Mouse (Mus musculus): Measurements from ENCODE around the gene Slc25a33.

The Slc25a33 gene

DNA sequence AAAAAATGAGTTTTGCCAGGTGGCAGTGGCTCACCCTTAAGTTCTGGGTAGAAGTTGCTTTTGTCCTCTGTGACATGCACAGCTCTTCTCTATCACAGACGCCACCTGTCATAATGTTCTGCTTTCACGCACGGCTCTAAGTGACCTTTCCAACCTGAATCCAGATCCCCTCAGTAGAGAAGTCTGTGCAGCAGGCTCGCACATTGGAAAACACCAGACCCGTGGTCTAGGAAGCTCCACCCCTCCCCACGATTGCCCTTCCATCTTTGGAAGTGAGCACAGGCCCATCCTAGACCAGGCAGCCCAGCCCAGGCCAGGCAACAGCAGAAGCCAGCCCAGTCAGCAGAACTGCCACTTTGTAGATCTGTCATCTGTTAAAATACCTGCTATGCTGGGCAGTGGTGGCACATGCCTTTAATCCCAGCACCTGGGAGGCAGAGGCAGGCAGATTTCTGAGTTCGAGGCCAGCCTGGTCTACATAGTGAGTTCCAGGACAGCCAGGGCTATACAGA lies 20.9 kb upstream of the Slc25a33 start:
- no peak for DNase-seq (ENCODE audit: extremely low read depth, low read depth, low spot score)

DNA sequence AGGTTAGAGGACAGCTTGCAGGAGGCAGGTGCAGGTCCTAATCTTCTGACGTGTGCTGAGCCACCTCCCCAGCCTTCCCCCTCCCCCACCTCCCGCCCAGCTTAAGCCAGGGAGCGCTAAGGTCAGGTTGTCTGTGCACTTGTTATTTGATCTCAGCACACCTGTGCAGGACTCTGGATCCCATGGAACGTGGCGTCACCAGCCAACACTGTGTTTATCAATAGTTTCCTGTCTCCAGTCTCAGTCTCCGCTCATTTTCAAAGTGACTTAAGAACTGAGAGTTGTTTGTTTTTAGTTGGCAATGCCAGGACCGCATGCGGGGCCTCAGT lies 19.9 kb upstream of the Slc25a33 start:
- no peak for DNase-seq (ENCODE audit: extremely low read depth, low read depth, low spot score)

DNA sequence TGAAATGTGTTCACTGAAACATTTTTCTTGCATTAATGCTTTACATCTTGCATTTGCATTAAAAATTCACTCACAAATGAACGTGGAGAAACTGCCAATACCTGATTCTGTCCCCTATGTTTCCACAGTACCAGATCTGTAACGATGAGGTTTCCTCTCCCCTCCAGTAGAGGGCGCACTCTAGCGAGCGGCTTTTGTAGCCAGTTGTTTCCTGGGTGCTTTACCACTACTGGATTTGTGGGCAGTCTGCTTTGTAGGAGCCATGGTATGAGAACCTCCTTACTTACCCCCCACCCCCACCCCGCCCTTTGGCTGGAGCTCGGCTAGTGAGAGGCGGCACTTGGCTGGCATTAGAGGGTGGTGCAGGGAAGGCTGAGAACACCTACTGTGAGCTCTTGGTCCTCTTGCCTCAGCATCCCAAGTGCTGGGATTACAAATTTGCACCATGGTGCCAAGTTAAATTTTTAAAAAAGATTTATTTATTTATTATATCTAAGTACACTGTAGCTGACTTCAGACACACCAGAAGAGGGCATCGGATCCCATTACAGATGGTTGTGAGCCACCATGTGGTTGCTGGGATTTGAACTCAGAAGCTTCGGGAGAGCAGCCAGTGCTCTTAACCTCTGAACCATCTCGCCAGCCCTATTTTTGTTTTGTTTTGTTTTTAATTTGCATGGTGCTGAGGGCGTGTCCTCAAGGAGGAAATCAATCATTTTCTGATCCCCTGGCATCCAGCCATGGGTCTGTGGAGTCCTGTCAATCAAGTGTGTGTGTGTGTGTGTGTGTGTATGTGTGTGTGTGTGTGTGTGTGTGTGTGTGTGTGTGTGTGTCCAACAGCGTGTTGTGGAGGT lies 19.3 kb upstream of the Slc25a33 start:
- no peak for DNase-seq (ENCODE audit: extremely low read depth, low read depth, low spot score)

DNA sequence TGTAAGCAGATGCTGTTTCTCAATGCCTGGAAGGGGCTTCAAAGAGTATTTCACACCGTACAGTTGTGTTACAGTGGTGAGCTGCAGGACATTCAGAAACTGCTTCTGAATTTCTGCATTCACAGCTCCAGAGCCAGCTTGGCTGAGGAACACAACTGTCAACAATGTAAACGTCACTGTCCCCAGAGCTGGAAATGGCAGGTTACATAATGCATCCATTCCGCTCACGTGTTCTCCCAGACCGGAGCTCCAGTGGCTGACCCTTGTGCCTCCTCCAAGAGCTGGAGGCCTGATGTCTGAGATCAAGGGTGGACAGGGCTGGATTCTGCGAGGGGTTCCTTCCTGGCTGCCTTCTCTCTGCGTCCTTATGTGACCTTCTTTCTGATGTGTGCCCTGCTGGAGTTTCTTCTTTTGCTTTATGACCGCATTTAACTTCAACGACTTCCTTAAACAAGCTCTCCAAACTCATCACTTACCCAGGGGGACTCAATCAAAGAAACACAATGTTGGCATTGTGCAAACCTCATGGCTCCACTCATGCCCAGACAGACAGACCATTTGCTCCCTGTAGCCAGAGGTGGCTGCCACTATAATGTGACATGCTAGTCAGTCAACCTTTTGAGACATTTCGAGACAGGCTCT lies 18.2 kb upstream of the Slc25a33 start:
- DNase-seq (ENCODE audit: extremely low read depth, low read depth, low spot score), result peak; percentile 54

DNA sequence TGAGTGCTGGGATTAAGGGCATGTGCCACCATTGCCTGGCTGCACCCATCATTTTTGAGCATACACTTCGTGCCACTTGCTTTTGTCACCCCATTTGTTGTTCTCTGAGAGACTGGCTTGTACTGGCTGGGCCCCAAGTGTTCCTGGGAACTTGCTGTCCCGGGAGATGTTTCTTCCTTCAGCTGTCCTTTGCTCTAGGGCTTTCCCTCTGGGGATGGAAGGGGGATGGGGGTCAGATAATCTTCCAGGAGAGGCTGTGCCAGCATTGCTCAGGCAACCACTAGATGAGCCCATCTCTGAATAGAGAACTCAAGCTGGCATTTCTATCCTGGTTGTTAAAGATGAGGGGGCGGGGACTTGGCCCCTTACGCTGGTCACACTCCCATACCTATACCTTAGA lies 17.4 kb upstream of the Slc25a33 start:
- DNase-seq (ENCODE audit: extremely low read depth, low read depth, low spot score), result no peak

DNA sequence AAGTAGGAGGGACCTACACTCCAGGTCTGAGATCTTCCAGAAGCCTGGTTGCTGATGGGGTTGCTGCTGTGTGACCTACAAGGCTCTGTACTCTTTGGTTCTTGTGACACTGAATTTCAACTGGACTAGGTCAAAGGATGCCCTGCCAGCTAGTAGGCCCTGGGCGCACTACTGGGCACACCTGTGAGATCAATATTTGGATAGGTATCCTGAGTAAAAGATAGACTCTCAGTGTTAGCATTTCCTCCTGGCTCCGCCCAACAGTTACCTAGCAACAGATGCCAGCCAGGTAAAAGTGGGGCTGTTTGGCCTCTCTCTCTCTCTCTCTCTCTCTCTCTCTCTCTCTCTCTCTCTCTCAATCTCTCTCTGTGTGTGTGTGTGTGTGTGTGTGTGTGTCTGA lies 16.9 kb upstream of the Slc25a33 start:
- no peak for DNase-seq (ENCODE audit: extremely low read depth, low read depth, low spot score)

DNA sequence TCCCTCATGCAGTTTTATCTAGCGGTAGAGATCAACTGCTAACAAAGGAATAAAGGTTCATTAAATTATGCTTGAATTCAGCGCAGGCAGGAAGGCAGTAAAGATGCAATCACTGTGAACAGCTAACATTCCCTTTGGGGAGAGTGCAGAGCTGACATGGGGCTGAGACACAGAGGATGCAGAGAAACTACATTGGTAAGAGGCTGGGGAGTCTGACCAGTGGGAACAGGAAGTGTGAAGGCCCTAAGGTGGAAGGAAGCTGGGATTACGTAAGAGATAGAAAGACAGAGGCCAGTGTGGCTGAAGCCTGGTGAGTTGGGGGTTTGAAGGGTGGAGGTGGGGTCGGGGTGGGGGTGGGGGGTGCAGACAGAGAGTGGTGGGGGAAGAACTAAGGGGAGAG lies 16.5 kb upstream of the Slc25a33 start:
- no peak for DNase-seq (ENCODE audit: extremely low read depth, low read depth, low spot score)

DNA sequence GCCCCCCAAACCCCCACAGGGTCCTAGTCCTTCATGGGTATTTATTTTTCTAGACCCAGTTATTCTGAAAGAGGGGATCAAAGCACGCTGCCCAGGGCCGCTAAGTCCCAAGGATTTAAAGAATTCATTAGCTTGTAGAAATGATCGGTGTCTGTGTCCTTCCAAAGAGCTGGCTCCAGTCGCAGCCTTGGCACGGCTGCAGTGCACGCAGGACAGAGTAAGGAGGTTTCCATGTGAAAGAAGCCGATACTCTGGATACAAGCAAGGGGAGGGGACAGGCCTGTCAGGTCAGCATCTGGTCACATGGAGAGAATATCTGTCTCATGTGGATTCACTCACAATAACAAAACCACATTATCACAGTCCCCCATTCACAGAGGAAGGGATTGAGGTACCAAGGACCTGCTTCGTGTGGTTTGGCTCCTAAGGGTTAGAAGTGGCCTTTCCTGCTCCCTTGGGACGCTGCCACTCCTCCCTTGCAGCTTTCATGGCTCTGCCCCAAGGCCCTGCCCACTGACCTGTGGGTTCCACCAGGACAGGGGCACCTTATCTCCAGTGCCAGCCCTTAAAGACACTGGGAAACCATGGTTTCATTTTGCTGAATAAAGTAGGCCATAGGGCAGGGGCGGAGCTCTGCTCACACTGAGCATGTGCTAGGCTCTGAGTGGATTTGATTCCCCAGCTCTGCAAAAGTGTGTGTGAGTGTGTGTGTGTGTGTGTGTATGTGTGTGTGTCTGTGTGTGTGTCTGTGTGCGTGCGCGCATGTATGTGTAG lies 15.5 kb upstream of the Slc25a33 start:
- DNase-seq (ENCODE audit: extremely low read depth, low read depth, low spot score), result no peak

DNA sequence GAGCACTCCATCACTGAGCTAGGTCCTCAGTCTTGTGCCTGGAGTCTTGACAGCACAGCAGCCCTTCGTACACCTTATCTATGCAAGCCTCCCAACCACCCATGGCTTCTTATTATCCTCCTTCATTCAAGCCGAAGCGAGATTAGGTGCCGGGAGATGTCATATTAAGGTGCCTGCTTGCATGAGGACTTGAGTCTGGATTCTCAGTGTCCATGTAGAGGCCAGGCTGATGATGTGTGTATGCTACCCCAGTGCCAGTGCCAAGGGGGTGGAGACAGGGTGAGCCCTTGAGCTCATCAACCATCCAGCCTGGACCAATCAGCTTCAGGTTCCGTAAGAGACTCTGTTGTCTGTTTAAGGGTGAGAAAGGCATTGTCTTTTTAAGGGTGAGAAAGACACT lies 10.8 kb upstream of the Slc25a33 start:
- DNase-seq (ENCODE audit: extremely low read depth, low read depth, low spot score), result no peak

DNA sequence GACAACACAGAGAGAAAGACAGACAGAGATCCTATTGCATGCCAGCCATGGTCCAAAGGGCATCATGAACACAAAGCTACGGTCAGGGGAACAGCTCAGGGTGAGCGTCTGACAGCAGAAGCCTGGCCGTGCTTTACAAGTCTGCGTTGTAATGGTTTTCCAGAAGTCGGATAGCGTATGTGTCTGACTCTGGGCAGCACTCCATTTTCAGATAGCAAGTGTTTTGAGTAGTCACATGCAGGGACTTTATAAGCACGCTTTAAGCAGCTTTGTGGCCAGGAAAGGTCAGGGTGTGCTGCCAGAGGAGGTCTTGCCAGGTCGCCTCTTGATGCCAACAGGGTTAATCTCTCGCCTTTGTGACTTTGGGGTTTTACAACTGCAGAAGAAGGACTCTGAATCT lies 10.3 kb upstream of the Slc25a33 start:
- no peak for DNase-seq (ENCODE audit: extremely low read depth, low read depth, low spot score)

DNA sequence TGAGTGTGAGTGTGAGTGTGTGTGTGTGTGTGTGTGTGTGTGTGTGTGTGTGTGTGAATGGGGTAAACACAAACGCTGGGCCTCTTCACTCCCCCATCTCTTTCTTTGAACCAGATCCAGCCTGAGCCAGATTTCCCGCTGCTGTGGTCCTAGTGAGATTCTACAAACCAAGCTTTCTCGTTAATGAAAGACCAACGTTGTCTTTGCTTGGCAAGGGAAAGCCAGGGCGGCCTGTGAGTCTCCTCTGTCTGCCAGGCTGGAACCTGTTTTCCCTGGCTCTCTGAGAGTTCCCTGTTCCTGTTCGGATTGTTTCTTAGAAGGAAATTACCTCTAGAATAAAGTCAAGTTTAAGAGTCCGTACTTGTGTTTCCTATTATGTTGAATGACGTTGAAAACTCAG lies 8.9 kb upstream of the Slc25a33 start:
- no peak for DNase-seq (ENCODE audit: extremely low read depth, low read depth, low spot score)

DNA sequence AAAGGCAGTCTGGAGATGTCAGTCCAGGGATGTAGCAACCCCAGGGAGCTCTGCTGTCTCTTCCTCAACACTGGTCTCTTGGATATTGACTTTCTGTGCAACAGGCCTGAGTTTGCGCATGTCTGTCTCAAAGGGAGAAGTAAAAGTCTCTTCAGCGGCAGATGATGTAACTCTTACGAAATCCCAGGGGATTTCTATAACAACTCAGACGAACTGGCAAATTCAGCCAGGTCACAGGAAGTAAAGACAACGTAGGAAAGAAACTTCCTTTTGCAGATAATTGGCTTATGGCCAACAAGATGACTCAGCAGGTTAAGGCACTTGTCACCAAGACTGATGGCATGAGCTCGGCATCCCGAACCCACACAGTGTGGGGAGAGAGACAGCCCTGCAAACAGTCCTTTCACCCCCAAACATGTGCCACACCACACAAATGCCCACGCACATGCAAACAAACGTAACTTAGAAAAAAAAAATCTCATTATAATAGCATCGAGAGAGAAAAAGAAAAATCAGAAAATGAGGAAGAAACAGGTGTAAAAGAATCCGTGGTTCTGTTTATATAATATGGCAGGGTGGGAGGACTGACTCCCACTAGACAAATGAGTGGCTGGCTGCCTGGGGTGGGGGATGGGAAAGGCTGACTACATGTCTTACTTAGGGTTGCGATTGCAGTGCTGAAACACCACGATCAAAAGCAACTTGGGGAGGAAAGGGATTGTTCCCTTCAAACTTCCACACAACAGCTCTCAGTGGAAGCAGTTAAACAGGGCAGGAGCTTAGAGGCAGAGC lies 6.7 kb upstream of the Slc25a33 start:
- DNase-seq (ENCODE audit: extremely low read depth, low read depth, low spot score), result peak; percentile 94

DNA sequence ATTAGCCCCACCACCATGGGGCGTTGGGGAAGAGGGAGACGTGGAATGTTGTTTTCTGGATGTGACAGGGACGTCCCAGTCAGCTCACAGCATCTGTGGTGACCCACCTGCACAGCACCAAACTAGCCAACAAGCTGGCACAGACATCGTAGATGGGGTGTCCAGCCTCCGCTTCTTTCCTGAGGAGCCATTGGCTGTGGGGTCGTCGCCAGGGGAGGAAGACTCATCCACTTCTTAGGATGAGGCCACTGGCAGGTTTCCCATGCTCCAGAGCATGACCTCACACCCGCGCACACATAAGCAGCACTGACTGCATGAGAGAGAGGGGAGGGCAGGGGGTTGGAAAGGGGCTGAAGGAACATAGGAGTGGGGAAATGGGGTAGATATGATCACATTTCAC lies 5.9 kb upstream of the Slc25a33 start:
- DNase-seq (ENCODE audit: extremely low read depth, low read depth, low spot score), result no peak

DNA sequence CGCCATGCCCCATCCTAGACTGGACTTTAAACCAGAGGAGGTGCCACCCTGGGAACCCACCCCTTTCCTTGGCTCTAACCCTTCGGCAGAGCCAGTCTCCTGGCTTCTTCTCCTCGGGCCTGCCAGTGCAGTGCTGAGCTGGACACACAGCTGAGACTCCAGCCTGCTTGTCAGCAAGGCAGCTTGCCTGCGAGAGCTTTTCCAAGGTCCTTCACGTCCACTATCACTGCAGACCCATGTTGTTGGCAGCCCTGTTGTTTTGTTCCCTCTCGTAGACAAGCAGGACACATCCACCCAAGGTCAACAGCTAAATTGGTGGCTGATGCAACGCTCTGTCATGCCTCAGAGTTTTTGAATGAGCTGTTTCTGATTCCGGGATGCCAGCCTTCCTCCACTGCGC lies 3.0 kb upstream of the Slc25a33 start:
- no peak for DNase-seq (ENCODE audit: extremely low read depth, low read depth, low spot score)

DNA sequence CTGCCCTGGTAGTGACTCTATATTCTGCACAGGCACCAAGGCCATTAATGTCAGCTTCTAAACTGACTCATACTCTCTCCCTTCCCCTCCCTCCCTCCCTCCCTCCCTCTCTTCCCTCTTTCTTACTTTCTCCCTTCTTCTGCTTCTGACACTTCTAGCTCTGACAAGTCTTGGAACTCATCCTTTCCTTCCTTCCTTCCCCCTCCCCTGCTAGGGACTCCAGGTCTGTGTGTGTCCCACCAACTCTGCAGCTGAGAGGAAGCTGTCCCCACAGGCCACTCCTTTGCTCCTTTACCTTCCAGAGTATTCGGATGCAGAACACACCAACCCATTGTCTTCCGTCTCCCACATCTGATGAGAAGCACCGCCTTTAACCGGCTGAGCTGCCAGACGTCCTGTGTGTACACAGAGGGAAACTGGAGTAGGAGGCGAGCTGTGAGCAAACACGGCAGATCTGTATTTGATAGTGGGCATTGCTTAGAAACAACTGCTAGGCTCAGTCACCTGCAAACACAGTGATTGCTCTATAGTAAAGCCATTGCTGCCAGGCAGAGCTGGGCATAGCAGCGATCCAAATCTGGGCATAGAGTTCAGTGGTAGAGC lies 1.8 kb upstream of the Slc25a33 start:
- peak; percentile 68 for DNase-seq (ENCODE audit: extremely low read depth, low read depth, low spot score)

DNA sequence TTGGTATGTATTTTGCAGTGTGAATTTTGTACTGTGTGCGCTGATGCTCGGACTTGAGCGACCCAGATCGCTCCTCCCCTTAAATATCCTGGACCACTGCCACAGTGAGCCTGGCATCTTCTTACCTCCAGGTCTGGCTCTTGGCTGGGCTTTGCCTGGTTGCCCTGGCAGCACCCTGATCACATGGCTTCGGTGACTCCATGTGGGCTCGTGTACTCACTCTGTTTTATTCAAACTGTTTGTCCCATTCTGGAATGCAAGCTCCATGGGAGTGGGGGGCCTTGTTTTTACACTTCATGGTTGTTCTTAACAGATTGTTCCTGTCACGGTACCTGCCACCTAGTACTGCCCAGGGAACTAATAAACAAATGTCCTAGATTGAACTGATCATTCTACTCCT lies 1.3 kb upstream of the Slc25a33 start:
- no peak for DNase-seq (ENCODE audit: extremely low read depth, low read depth, low spot score)

DNA sequence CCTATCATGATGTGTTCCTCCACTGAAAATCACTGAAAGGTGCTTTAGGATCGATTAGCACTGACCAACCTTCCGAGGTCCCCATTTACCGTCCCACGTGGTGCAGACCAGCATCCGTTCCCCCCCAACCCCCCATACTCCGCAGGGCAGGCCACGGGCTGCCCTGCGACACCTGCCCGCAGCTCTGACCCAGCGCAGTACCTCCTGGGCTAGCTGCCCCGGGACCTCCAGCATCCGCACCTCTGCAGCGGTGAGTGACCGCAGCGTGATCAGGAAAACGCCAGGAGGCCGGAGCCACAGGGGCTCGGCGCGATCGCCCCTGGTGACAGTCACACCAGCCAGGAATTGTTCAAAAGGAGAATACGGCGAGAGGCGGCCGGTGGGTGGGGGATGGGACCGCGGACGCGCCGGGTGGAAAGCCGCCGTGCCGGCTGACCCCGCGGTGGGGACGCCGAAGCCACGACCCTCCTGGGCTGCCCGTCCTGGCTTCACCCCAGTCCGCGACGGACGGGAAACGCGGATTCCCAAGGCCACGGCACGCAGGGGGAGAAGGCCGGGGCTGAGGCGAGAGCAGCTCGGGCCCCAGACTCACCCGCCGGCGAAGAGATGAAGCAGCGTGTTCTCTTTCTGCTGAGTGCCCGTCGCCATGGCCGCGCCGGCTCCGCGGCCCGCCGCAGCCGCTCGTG lies 526 bp downstream of the Slc25a33 start:
- DNase-seq (ENCODE audit: extremely low read depth, low read depth, low spot score), result no peak

DNA sequence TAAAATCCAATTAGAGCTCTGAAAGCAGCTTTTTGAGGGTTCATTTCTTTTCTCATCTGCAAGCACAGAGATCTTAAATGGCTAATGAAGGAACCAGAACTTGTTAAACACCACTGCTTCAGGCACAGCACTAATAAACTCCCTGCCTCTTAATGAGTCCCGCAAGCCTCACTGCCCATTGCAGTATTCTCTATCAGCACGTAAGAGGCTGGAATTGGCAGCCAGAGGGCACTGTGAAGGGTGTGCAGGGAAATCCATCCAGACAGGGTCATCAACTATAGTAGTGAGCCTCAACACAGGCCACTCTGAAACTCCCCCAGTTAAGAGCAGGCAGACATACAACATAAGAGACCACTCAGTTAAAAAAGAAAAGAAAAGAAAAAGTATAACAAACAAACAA lies 1.7 kb downstream of the Slc25a33 start:
- no peak for DNase-seq (ENCODE audit: extremely low read depth, low read depth, low spot score)

DNA sequence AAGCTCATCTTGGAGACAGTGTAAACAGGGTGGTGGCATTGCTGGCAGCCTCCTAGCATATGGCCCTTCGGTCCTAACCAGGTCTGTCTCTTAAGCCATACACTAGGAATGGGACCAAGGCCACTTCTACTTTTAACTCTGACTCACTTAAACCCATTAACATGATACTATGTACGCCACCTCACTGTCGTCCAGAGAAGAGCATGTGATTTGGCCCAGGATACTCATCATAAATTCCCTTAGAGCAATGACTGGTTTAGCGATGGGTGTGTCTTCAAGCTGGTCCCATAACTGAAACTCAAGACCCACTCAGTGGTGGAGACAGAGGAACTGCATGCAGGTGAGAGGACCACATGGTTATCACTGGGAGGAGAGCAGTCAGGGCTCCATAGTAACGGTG lies 8.9 kb downstream of the Slc25a33 start:
- DNase-seq (ENCODE audit: extremely low read depth, low read depth, low spot score), result no peak

DNA sequence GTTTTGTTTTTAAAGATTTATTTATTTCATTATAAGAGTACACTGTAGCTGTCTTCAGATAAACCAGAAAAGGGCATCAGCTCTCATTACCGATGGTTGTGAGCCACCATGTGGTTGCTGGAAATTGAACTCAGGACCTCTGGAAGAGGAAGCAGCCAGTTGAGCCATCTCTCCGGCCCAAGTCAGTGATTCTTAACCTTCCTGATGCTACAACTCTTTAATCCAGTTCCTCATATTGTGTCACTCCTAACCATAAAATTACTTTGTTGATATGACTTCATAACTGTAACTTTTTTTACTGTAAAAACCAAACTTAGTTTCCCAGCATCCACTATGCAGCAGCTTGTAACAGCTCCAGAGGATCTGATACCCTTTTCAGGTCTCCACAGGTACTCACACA lies 10.7 kb downstream of the Slc25a33 start:
- DNase-seq (ENCODE audit: extremely low read depth, low read depth, low spot score), result no peak

All from fat pad, adult 2 months (tissue).